Mouse (Mus musculus) myocyte (in vitro differentiated cells): Measurements from ENCODE around the gene Il12b.

Experiments
- MAX ChIP-seq: IDR thresholded peaks from one replicate; pipeline ENCODE4 v1.6.1; 2011; ENCODE audit warnings: low read depth, mild to moderate bottlenecking, control low read depth
- MYOG ChIP-seq, 3 experiments: IDR thresholded peaks; one replicate each; pipeline ENCODE4 v1.6.1; 2011; ENCODE audit warnings: control low read depth in 2 of 3, low read depth in 2 of 3, mild to moderate bottlenecking in 2 of 3; ENCODE audit not compliant: insufficient read length in 2 of 3, control insufficient read depth in 1 of 3, insufficient read depth in 1 of 3
- POLR2A ChIP-seq: IDR thresholded peaks from one replicate; pipeline ENCODE4 v1.6.1; 2011; ENCODE audit warnings: low read depth, mild to moderate bottlenecking, control low read depth, moderate library complexity; ENCODE audit not compliant: insufficient read length
- POLR2AphosphoS2 ChIP-seq: IDR thresholded peaks from one replicate; pipeline ENCODE4 v1.6.1; 2011; ENCODE audit warnings: low read depth, control low read depth; ENCODE audit not compliant: insufficient read length
- REST ChIP-seq: IDR thresholded peaks from one replicate; pipeline ENCODE4 v1.6.1; 2011; ENCODE audit warnings: mild to moderate bottlenecking, control low read depth, moderate library complexity; ENCODE audit not compliant: insufficient read depth, insufficient read length
- TCF12 ChIP-seq: IDR thresholded peaks from one replicate; pipeline ENCODE4 v1.6.1; 2011; ENCODE audit warnings: mild to moderate bottlenecking, control low read depth; ENCODE audit not compliant: poor library complexity, insufficient read depth, severe bottlenecking
- USF1 ChIP-seq: IDR thresholded peaks from one replicate; pipeline ENCODE4 v1.6.1; 2011; ENCODE audit warnings: low read depth, mild to moderate bottlenecking, control low read depth, moderate library complexity

GRCm38 (mm10) chr11:44397551-44397950 lies 2.3 kb upstream of the Il12b start:
- TF ChIP-seq POLR2A (no peak), USF1 (no peak), MAX (no peak), POLR2AphosphoS2 (no peak), MYOG (IDR thresholded peaks at IDR 0.05; ENCODE audit: control insufficient read depth in 1 of 3, insufficient read depth in 1 of 3, insufficient read length in 2 of 3, low read depth in 2 of 3) (no peak), TCF12 (no peak), REST (no peak)
